Mouse (Mus musculus) hindbrain, embryonic 15.5 days (tissue): Measurements from ENCODE around the gene Gramd4. TPM values are rescaled to one million over a fixed set of nuclear protein-coding genes. Genes with fewer than 3 reads are reported as not detected.

Source experiments
- ATAC-seq: fragments of 200-750 bp; cut with Nextera tagmentation; 2 replicates; pipeline ENCODE4 v1.8.0; 2017; ENCODE audit warnings: low read depth, moderate number of reproducible peaks, moderate TSS enrichment; ENCODE audit not compliant: low FRiP score
- H3K27ac ChIP-seq: fragments of 300-500 bp; sonication (generic); replicated peaks from 2 replicates; pipeline ENCODE4 v1.5.1; 2015; ENCODE audit warnings: mild to moderate bottlenecking, inconsistent platforms
- H3K27me3 ChIP-seq: fragments of 300-500 bp; sonication (generic); 2 replicates; pipeline ENCODE4 v1.6.1; 2015; ENCODE audit warnings: control low read depth, inconsistent platforms
- H3K36me3 ChIP-seq: fragments of 300-500 bp; sonication (generic); 2 replicates; pipeline ENCODE4 v1.6.1; 2015; ENCODE audit warnings: control low read depth, inconsistent platforms
- H3K4me1 ChIP-seq: fragments of 300-500 bp; sonication (generic); replicated peaks from 2 replicates; pipeline ENCODE4 v1.6.1; 2015; ENCODE audit warnings: control low read depth, inconsistent platforms
- H3K4me2 ChIP-seq: fragments of 300-500 bp; sonication (generic); 2 replicates; pipeline ENCODE4 v1.6.1; 2015; ENCODE audit warnings: moderate library complexity, mild to moderate bottlenecking, inconsistent platforms
- H3K4me3 ChIP-seq: fragments of 300-500 bp; sonication (generic); 2 replicates; pipeline ENCODE4 v1.5.1; 2015; ENCODE audit warnings: mild to moderate bottlenecking, inconsistent platforms
- H3K9ac ChIP-seq: fragments of 300-500 bp; sonication (generic); 2 replicates; pipeline ENCODE4 v1.6.1; 2015; ENCODE audit warnings: inconsistent platforms
- H3K9me3 ChIP-seq: fragments of 300-500 bp; sonication (generic); 2 replicates; pipeline ENCODE4 v1.6.1; 2016; ENCODE audit warnings: control low read depth, inconsistent platforms
- WGBS: fragments of 180-500 bp; shearing (Covaris S2); methylation state at CpG from one replicate; pipeline ENCODE4 v1.1.7; 2015; 5-methylcytosine and 5-hydroxymethylcytosine counted together
- polyA plus RNA-seq: library from polyadenylated mRNA; unstranded; fragments of >200 nt; fragmentation: Nextera tagmentation; extraction: Ambion mirVana; gene quantifications from 2 replicates; pipeline ENCODE4 v1.2.1, GENCODE M21; 2015

The Gramd4 gene
- polyA plus RNA-seq, 1 experiment from 2014 or later: 33.4 TPM

GRCm38 (mm10) chr15:86087591-86088149 lies 30.2 kb downstream of the Gramd4 start:
- H3K9ac ChIP-seq: peak overlapping the region; percentile 13; the same call in 1 of the 2 replicates
- no peaks in the 10 kb centered on the region for H3K9me3 ChIP-seq
- H3K4me1 ChIP-seq: peaks cover 79% of the 10 kb centered on the region
- ATAC-seq: peak; percentile 27
- no peaks in the 10 kb centered on the region for H3K27me3 ChIP-seq
- H3K4me2 ChIP-seq: 0 out of 2 replicates have a peak overlapping the region, but pooled peaks have one; percentile 18
- 27% methylated on average over 14 of the region's 14 CpGs for WGBS
- H3K4me3 ChIP-seq: no peak overlapping the region
- H3K27ac ChIP-seq: peak overlapping the region; percentile 86
- peaks cover 11% of the 10 kb centered on the region; the same call in 1 of the 2 replicates for H3K36me3 ChIP-seq

- no peak for ATAC-seq
- peaks cover 11% of the 10 kb centered on the region; the same call in 1 of the 2 replicates for H3K36me3 ChIP-seq
- no peak overlapping the region for H3K4me2 ChIP-seq
- H3K4me3 ChIP-seq: no peak overlapping the region
- no peaks in the 10 kb centered on the region for H3K27me3 ChIP-seq
- H3K9ac ChIP-seq: no peak overlapping the region
- WGBS: 75% methylated on average over 11 of the region's 11 CpGs
- peak overlapping the region; percentile 86 for H3K27ac ChIP-seq
- no peaks in the 10 kb centered on the region for H3K9me3 ChIP-seq
- H3K4me1 ChIP-seq: peaks cover 72% of the 10 kb centered on the region
Observed at GRCm38 (mm10) chr15:86088266-86088790, 30.8 kb downstream of the Gramd4 start.

GRCm38 (mm10) chr15:86089091-86089744 lies 31.7 kb downstream of the Gramd4 start:
- Histone ChIP-seq H3K4me1 (peaks cover 63% of the 10 kb centered on the region), H3K4me2 (no peak overlapping the region)
- 69% methylated on average over 13 of the region's 13 CpGs for WGBS

GRCm38 (mm10) chr15:86089991-86090529 lies 32.6 kb downstream of the Gramd4 start:
- H3K27me3 ChIP-seq: no peaks in the 10 kb centered on the region
- no peak for ATAC-seq
- peaks cover 11% of the 10 kb centered on the region; the same call in 1 of the 2 replicates for H3K36me3 ChIP-seq
- peaks cover 56% of the 10 kb centered on the region for H3K4me1 ChIP-seq
- H3K9ac ChIP-seq: no peak overlapping the region
- H3K4me3 ChIP-seq: no peak overlapping the region
- peak overlapping the region; percentile 49 for H3K27ac ChIP-seq
- no peaks in the 10 kb centered on the region for H3K9me3 ChIP-seq
- 31% methylated on average over 11 of the region's 11 CpGs for WGBS
- no peak overlapping the region for H3K4me2 ChIP-seq

More at GRCm38 (mm10) chr15:86089091-86089744, 31.7 kb downstream of the Gramd4 start:
- Histone ChIP-seq H3K27me3 (no peaks in the 10 kb centered on the region), H3K9ac (no peak overlapping the region), H3K4me3 (no peak overlapping the region), H3K9me3 (no peaks in the 10 kb centered on the region), H3K27ac (peak overlapping the region; percentile 49), H3K36me3 (peaks cover 11% of the 10 kb centered on the region; the same call in 1 of the 2 replicates)
- no peak for ATAC-seq

GRCm38 (mm10) chr15:86090578-86090977 lies 33.1 kb downstream of the Gramd4 start:
- Histone ChIP-seq H3K4me2 (no peak overlapping the region), H3K9ac (no peak overlapping the region), H3K9me3 (no peaks in the 10 kb centered on the region), H3K4me3 (no peak overlapping the region), H3K36me3 (peaks cover 11% of the 10 kb centered on the region; the same call in 1 of the 2 replicates), H3K27ac (peak overlapping the region; percentile 49), H3K4me1 (peaks cover 51% of the 10 kb centered on the region), H3K27me3 (no peaks in the 10 kb centered on the region)
- 83% methylated on average over 8 of the region's 8 CpGs for WGBS
- ATAC-seq: no peak

- no peak overlapping the region for H3K27ac ChIP-seq
Observed at GRCm38 (mm10) chr15:86091201-86091997, 33.9 kb downstream of the Gramd4 start.

GRCm38 (mm10) chr15:86091998-86092670 lies 34.6 kb downstream of the Gramd4 start:
- peaks cover 36% of the 10 kb centered on the region for H3K4me1 ChIP-seq
- ATAC-seq: no peak
- no peaks in the 10 kb centered on the region for H3K9me3 ChIP-seq
- H3K4me3 ChIP-seq: no peak overlapping the region
- H3K4me2 ChIP-seq: no peak overlapping the region
- H3K27ac ChIP-seq: no peak overlapping the region
- WGBS: 84% methylated on average over 12 of the region's 12 CpGs
- no peaks in the 10 kb centered on the region for H3K27me3 ChIP-seq
- H3K9ac ChIP-seq: no peak overlapping the region
- H3K36me3 ChIP-seq: peaks cover 11% of the 10 kb centered on the region; the same call in 1 of the 2 replicates

More at GRCm38 (mm10) chr15:86091201-86091997, 33.9 kb downstream of the Gramd4 start:
- Histone ChIP-seq H3K4me3 (no peak overlapping the region), H3K9me3 (no peaks in the 10 kb centered on the region), H3K27me3 (no peaks in the 10 kb centered on the region), H3K4me2 (no peak overlapping the region), H3K4me1 (peaks cover 43% of the 10 kb centered on the region), H3K36me3 (peaks cover 11% of the 10 kb centered on the region; the same call in 1 of the 2 replicates), H3K9ac (no peak overlapping the region)
- 90% methylated on average over 23 of the region's 23 CpGs for WGBS
- ATAC-seq: no peak

- 100% methylated on average over 1 of the region's 1 CpGs for WGBS
- Histone ChIP-seq H3K4me2 (no peak overlapping the region), H3K27ac (no peak overlapping the region), H3K36me3 (peaks cover 11% of the 10 kb centered on the region; the same call in 1 of the 2 replicates), H3K9ac (no peak overlapping the region), H3K4me3 (no peak overlapping the region), H3K27me3 (no peaks in the 10 kb centered on the region), H3K9me3 (no peaks in the 10 kb centered on the region), H3K4me1 (peaks cover 25% of the 10 kb centered on the region)
- no peak for ATAC-seq
Observed at GRCm38 (mm10) chr15:86093236-86093635, 35.7 kb downstream of the Gramd4 start.

GRCm38 (mm10) chr15:86094324-86095121 lies 37.0 kb downstream of the Gramd4 start:
- no peak overlapping the region for H3K4me2 ChIP-seq
- 80% methylated on average over 10 of the region's 10 CpGs for WGBS
- no peak for ATAC-seq
- no peaks in the 10 kb centered on the region for H3K9me3 ChIP-seq
- H3K4me3 ChIP-seq: no peak overlapping the region
- peaks cover 14% of the 10 kb centered on the region for H3K4me1 ChIP-seq
- H3K36me3 ChIP-seq: peaks cover 11% of the 10 kb centered on the region; the same call in 1 of the 2 replicates
- no peak overlapping the region for H3K27ac ChIP-seq
- no peaks in the 10 kb centered on the region for H3K27me3 ChIP-seq
- no peak overlapping the region for H3K9ac ChIP-seq

- Histone ChIP-seq H3K4me1 (peaks cover under 1% of the 10 kb centered on the region), H3K27ac (no peak overlapping the region), H3K27me3 (no peaks in the 10 kb centered on the region), H3K4me3 (no peak overlapping the region), H3K9ac (no peak overlapping the region), H3K36me3 (peaks cover 11% of the 10 kb centered on the region; the same call in 1 of the 2 replicates), H3K4me2 (no peak overlapping the region), H3K9me3 (no peaks in the 10 kb centered on the region)
- WGBS: 93% methylated on average over 17 of the region's 17 CpGs
- no peak for ATAC-seq
Observed at GRCm38 (mm10) chr15:86095722-86096603, 38.5 kb downstream of the Gramd4 start.
